Comparison of ENCODE assay signal across 8 mouse cellular contexts in genomic region chr4:129134799-129135585, GRCm38 (mm10). TPM values are rescaled to one million over a fixed set of nuclear protein-coding genes. Genes with fewer than 3 reads are reported as not detected.
DNase-seq lines count a peak whose midpoint lies in the region; ATAC-seq and TF ChIP-seq lines count a peak whose summit lies in the region.

No protein-coding gene starts in this region.

- H3K9ac ChIP-seq in hindbrain, embryonic 15.5 days: no peak overlapping the region
- H3K9ac ChIP-seq in liver, adult 2 months (ENCODE audit: low read depth, low read length): no peak overlapping the region
- no peak overlapping the region for H3K9ac ChIP-seq in midbrain, postnatal 0 days (replicated peaks; ENCODE audit: low read length, poor library complexity, severe bottlenecking)

- DNase-seq in ovary, postnatal 36 days (ENCODE audit: low spot score): peak; percentile 77
- no peak for DNase-seq in ovary, postnatal 10 days (ENCODE audit: low spot score)
- peak; percentile 90 for DNase-seq in cerebellum, adult 8-10 months
- peak; percentile 91 for DNase-seq in forelimb bud, embryonic 11.5 days (ENCODE audit: low read depth, low spot score)
- DNase-seq in liver, adult 2 months (ENCODE audit: extremely low read depth, low read depth, low spot score): no peak
- DNase-seq in midbrain, postnatal 0 days (ENCODE audit: low spot score): peak; percentile 84

- TF ChIP-seq POLR2A in liver, adult 2 months (IDR thresholded peaks at IDR 0.05; ENCODE audit: extremely low read depth, insufficient read depth, low read length): no peak
- TF ChIP-seq POLR2A in testis, adult 2 months (IDR thresholded peaks at IDR 0.05; ENCODE audit: control insufficient read depth, low read depth, low read length): no peak

- TF ChIP-seq CTCF in liver, adult 2 months (IDR thresholded peaks at IDR 0.05; ENCODE audit: low read depth, low read length): peak; percentile 89
- TF ChIP-seq CTCF in midbrain, postnatal 0 days (IDR thresholded peaks at IDR 0.05): peak; percentile 91
- TF ChIP-seq CTCF in testis, adult 2 months (IDR thresholded peaks at IDR 0.05; ENCODE audit: control insufficient read depth, insufficient read depth, insufficient replicate concordance, low read depth, low read length): peak; percentile 91

- H3K4me1 ChIP-seq in hindbrain, embryonic 15.5 days (replicated peaks): peaks cover 34% of the 10 kb centered on the region
- 0 out of 2 replicates have a peak, but pooled peaks cover 3% of the 10 kb centered on the region for H3K4me1 ChIP-seq in liver, adult 2 months (ENCODE audit: control insufficient read depth, insufficient read depth, low read length)
- H3K4me1 ChIP-seq in midbrain, postnatal 0 days (ENCODE audit: insufficient read depth, low read length): no peaks in the 10 kb centered on the region
- H3K4me1 ChIP-seq in testis, adult 2 months (ENCODE audit: control insufficient read depth, insufficient read depth, low read length): peaks cover 12% of the 10 kb centered on the region

- no peak overlapping the region for H3K4me3 ChIP-seq in hindbrain, embryonic 15.5 days
- H3K4me3 ChIP-seq in liver, adult 2 months (ENCODE audit: insufficient read depth, low read depth, low read length): no peak overlapping the region
- H3K4me3 ChIP-seq in midbrain, postnatal 0 days (ENCODE audit: low read depth, low read length): no peak overlapping the region
- H3K4me3 ChIP-seq in testis, adult 2 months (ENCODE audit: control insufficient read depth, low read depth, low read length): peak overlapping the region; percentile 37; the same call in 1 of the 2 replicates

- H3K4me2 ChIP-seq in hindbrain, embryonic 15.5 days: peak overlapping the region; percentile 48
- peak overlapping the region; percentile 35 for H3K4me2 ChIP-seq in midbrain, postnatal 0 days (ENCODE audit: low read depth, low read length, poor library complexity, severe bottlenecking)

- 0 out of 2 replicates have a peak, but pooled peaks cover 8% of the 10 kb centered on the region for H3K27me3 ChIP-seq in hindbrain, embryonic 15.5 days
- no peaks in the 10 kb centered on the region for H3K27me3 ChIP-seq in liver, adult 2 months (ENCODE audit: control insufficient read depth, insufficient read depth, low read length)
- H3K27me3 ChIP-seq in midbrain, postnatal 0 days (ENCODE audit: insufficient read depth, low read length): no peaks in the 10 kb centered on the region
- H3K27me3 ChIP-seq in testis, adult 2 months (ENCODE audit: control insufficient read depth, insufficient read depth, low read length): no peaks in the 10 kb centered on the region; the same call in 1 of the 2 replicates

- no peaks in the 10 kb centered on the region for H3K79me2 ChIP-seq in liver, adult 2 months (ENCODE audit: control insufficient read depth, insufficient read depth, low read length)

- no peaks in the 10 kb centered on the region for H3K9me3 ChIP-seq in hindbrain, embryonic 15.5 days
- no peaks in the 10 kb centered on the region for H3K9me3 ChIP-seq in midbrain, postnatal 0 days (ENCODE audit: low read length)

- H3K36me3 ChIP-seq in hindbrain, embryonic 15.5 days: no peaks in the 10 kb centered on the region
- H3K36me3 ChIP-seq in liver, adult 2 months (ENCODE audit: control insufficient read depth, insufficient read depth, low read length): no peaks in the 10 kb centered on the region
- no peaks in the 10 kb centered on the region for H3K36me3 ChIP-seq in midbrain, postnatal 0 days (ENCODE audit: insufficient read depth, low read length)
- H3K36me3 ChIP-seq in testis, adult 2 months (ENCODE audit: control insufficient read depth, insufficient read depth, low read length): no peaks in the 10 kb centered on the region

- 8% methylated on average over 15 of the region's 15 CpGs for WGBS in hindbrain, embryonic 15.5 days
- WGBS in liver, adult 2 months: 12% methylated on average over 15 of the region's 15 CpGs
- WGBS in midbrain, postnatal 0 days: 12% methylated on average over 15 of the region's 15 CpGs

- no peak for ATAC-seq in hindbrain, embryonic 15.5 days (ENCODE audit: low FRiP score, low read depth)
- no peak for ATAC-seq in midbrain, postnatal 0 days (ENCODE audit: low FRiP score)

- no peak overlapping the region for H3K27ac ChIP-seq in hindbrain, embryonic 15.5 days (replicated peaks)
- H3K27ac ChIP-seq in liver, adult 2 months (replicated peaks; ENCODE audit: insufficient read depth, low read depth, low read length): no peak overlapping the region
- H3K27ac ChIP-seq in midbrain, postnatal 0 days (ENCODE audit: low read depth, low read length): no peak overlapping the region
- no peak overlapping the region for H3K27ac ChIP-seq in testis, adult 2 months (ENCODE audit: control insufficient read depth, insufficient read depth, low read depth, low read length)

RNA-seq across cellular contexts. Expression of gene Fndc5, which starts 1.8 kb away (rescaled TPM):
- polyA plus RNA-seq in hindbrain, embryonic 15.5 days (2015; fragmentation: Nextera tagmentation; extraction: Ambion mirVana): 12.5 and 15.0 TPM in 2 replicates
- 0.54 and 0.83 TPM in 2 replicates for total RNA-seq in liver, adult 2 months (2014; rRNA removed)
- polyA plus RNA-seq in liver, adult 2 months (2012; rRNA removed): 0.17 and 0.87 TPM in 2 replicates
- 22.5 and 36.3 TPM in 2 replicates for total RNA-seq in midbrain, postnatal 0 days (2014; rRNA removed)
- polyA plus RNA-seq in midbrain, postnatal 0 days (2015; fragmentation: Nextera tagmentation; extraction: Ambion mirVana): 14.6 and 16.1 TPM in 2 replicates
- 9.1 and 11.0 TPM in 2 replicates for polyA plus RNA-seq in testis, adult 2 months (2012; rRNA removed)

RNA-seq across cellular contexts. Expression of gene Hpca, which starts 13.2 kb away (rescaled TPM):
- 110 and 133 TPM in 2 replicates for polyA plus RNA-seq in hindbrain, embryonic 15.5 days (2015; fragmentation: Nextera tagmentation; extraction: Ambion mirVana)
- 0.18 and 0.47 TPM in 2 replicates for total RNA-seq in liver, adult 2 months (2014; rRNA removed)
- polyA plus RNA-seq in liver, adult 2 months (2012; rRNA removed): 0.23 and 0.27 TPM in 2 replicates
- total RNA-seq in midbrain, postnatal 0 days (2014; rRNA removed): 282 and 292 TPM in 2 replicates
- polyA plus RNA-seq in midbrain, postnatal 0 days (2015; fragmentation: Nextera tagmentation; extraction: Ambion mirVana): 217 and 238 TPM in 2 replicates
- 9.3 and 10.2 TPM in 2 replicates for polyA plus RNA-seq in testis, adult 2 months (2012; rRNA removed)

RNA-seq across cellular contexts. Expression of gene Tmem54, which starts 29.6 kb away (rescaled TPM):
- 0.14 TPM in 1 of 2 replicates, not detected in the other for polyA plus RNA-seq in hindbrain, embryonic 15.5 days (2015; fragmentation: Nextera tagmentation; extraction: Ambion mirVana)
- 0.13 TPM in 1 of 2 replicates, not detected in the other for total RNA-seq in liver, adult 2 months (2014; rRNA removed)
- 0.37 and 0.65 TPM in 2 replicates for polyA plus RNA-seq in liver, adult 2 months (2012; rRNA removed)
- 0.99 TPM in 1 of 2 replicates, not detected in the other for total RNA-seq in midbrain, postnatal 0 days (2014; rRNA removed)
- 0.21 TPM in 1 of 2 replicates, not detected in the other for polyA plus RNA-seq in midbrain, postnatal 0 days (2015; fragmentation: Nextera tagmentation; extraction: Ambion mirVana)
- polyA plus RNA-seq in testis, adult 2 months (2012; rRNA removed): 0.42 and 2.4 TPM in 2 replicates

RNA-seq across cellular contexts. Expression of gene S100pbp, which starts 54.5 kb away (rescaled TPM):
- polyA plus RNA-seq in hindbrain, embryonic 15.5 days (2015; fragmentation: Nextera tagmentation; extraction: Ambion mirVana): 19.6 and 20.5 TPM in 2 replicates
- total RNA-seq in liver, adult 2 months (2014; rRNA removed): 13.4 TPM in 2 replicates
- 7.3 and 10.0 TPM in 2 replicates for polyA plus RNA-seq in liver, adult 2 months (2012; rRNA removed)
- total RNA-seq in midbrain, postnatal 0 days (2014; rRNA removed): 49.6 and 59.5 TPM in 2 replicates
- 20.7 and 24.2 TPM in 2 replicates for polyA plus RNA-seq in midbrain, postnatal 0 days (2015; fragmentation: Nextera tagmentation; extraction: Ambion mirVana)
- 26.8 and 34.6 TPM in 2 replicates for polyA plus RNA-seq in testis, adult 2 months (2012; rRNA removed)

RNA-seq across cellular contexts. Expression of gene Yars, which starts 54.6 kb away (rescaled TPM):
- 102 and 111 TPM in 2 replicates for polyA plus RNA-seq in hindbrain, embryonic 15.5 days (2015; fragmentation: Nextera tagmentation; extraction: Ambion mirVana)
- 17.2 and 18.5 TPM in 2 replicates for total RNA-seq in liver, adult 2 months (2014; rRNA removed)
- 10.7 and 15.3 TPM in 2 replicates for polyA plus RNA-seq in liver, adult 2 months (2012; rRNA removed)
- total RNA-seq in midbrain, postnatal 0 days (2014; rRNA removed): 66.8 and 81.9 TPM in 2 replicates
- 107 and 111 TPM in 2 replicates for polyA plus RNA-seq in midbrain, postnatal 0 days (2015; fragmentation: Nextera tagmentation; extraction: Ambion mirVana)
- 9.5 and 11.9 TPM in 2 replicates for polyA plus RNA-seq in testis, adult 2 months (2012; rRNA removed)

Comparison
In these comparisons a context has a peak if more than half of its experiments do, and no peak if none do; other contexts are left out.
1. DNase-seq: peak in ovary, postnatal 36 days (single experiment), cerebellum, adult 8-10 months (single experiment), forelimb bud, embryonic 11.5 days (single experiment) and midbrain, postnatal 0 days (single experiment); none in ovary, postnatal 10 days (single experiment) and liver, adult 2 months (single experiment).
2. Peak in every context shown above with its lines, with median percentiles within 50 percentile points of each other: CTCF ChIP-seq.